Mouse (Mus musculus) liver, postnatal 0 days (tissue): ENCODE measurements around the gene Ctnnal1.

Experiments
- CTCF ChIP-seq: sonication (generic); IDR thresholded peaks from 2 replicates; pipeline ENCODE4 v1.5.1; 2016; ENCODE audit warnings: antibody characterized with exemption, low read depth
- EP300 ChIP-seq: IDR thresholded peaks from 2 replicates; pipeline ENCODE4 v1.6.1; 2016; ENCODE audit warnings: antibody characterized with exemption, low read depth, mild to moderate bottlenecking

DNA sequence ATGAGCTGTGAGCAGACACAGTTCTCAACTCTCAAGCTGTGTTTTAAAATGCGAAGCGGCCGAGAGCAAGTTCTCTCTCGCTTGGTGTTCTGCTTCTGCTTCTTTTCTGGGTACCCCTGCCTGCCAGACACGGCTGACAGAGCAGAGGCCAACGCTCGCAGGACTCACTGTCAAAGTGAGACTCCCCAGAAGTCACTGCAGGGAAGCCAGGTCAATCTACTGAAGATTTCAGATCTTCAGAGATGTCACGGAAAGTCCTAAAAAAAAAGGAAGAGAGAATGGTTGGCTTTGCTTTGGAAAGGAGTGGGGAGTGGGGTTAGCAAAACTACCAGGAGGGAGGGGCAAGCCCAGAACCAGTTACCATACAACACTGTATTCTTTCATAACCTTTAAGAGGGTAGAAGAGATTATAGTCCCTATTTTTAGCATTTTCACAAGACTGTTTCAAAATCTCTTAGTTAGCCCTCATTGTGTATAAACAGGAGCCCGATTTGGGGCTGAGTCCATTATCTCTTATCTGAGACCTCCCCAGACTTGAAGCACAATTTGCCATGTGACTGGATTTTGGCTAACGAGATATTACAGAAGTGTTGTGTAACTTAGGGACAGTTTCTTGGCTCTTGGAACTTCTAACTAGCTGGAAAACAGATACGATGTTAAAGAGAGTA is 15.2 kb upstream of the Ctnnal1 start:
- TF ChIP-seq CTCF: no peak
- no peak for TF ChIP-seq EP300
